Mouse (Mus musculus): Measurements from ENCODE around the gene Prep. TPM values are rescaled to one million over a fixed set of nuclear protein-coding genes. Genes with fewer than 3 reads are reported as not detected.

Gene Prep
- polyA plus RNA-seq (2012; rRNA removed), result 5.2 and 6.9 TPM in 2 replicates

GRCm38 (mm10) chr10:45066931-45067308 is at the start of gene Prep:
Prep (plus strand) TSS chr10:45067203.
- 0% methylated on average over 28 of the region's 57 CpGs for WGBS
- DNase-seq (ENCODE audit: low read depth in 1 of 2, low spot score in 2 of 2), result peak; percentile 66 to 89
- Histone ChIP-seq H3K27ac (ENCODE audit: insufficient read depth, low read length) (peak within 1 kb of the TSS; percentile 82), H3K4me3 (ENCODE audit: extremely low read depth, insufficient read depth, insufficient read length) (peak within 1 kb of the TSS; percentile 82), H3K4me1 (ENCODE audit: control insufficient read depth, insufficient read depth, insufficient read length) (peaks cover 3% of the 10 kb centered on the region; the same call in 1 of the 2 replicates), H3K36me3 (ENCODE audit: control insufficient read depth, insufficient read depth, low read length) (no peaks in the 10 kb centered on the region), H3K27me3 (ENCODE audit: control insufficient read depth, insufficient read depth, low read length) (no peaks in the 10 kb centered on the region)
- TF ChIP-seq CTCF (IDR thresholded peaks at IDR 0.05; ENCODE audit: extremely low read depth, insufficient read depth, insufficient read length, insufficient replicate concordance) (peak; percentile 34; the same call in 1 of the 2 replicates), POLR2A (IDR thresholded peaks at IDR 0.05; ENCODE audit: low read depth, low read length) (peak; percentile 72)

GRCm38 (mm10) chr10:45017352-45017751 is 49.7 kb upstream of the Prep start:
- TF ChIP-seq POLR2A (IDR thresholded peaks at IDR 0.05; ENCODE audit: low read depth, low read length) (no peak), CTCF (IDR thresholded peaks at IDR 0.05; ENCODE audit: extremely low read depth, insufficient read depth, insufficient read length, insufficient replicate concordance) (no peak)
- Histone ChIP-seq H3K4me3 (ENCODE audit: extremely low read depth, insufficient read depth, insufficient read length) (no peak overlapping the region), H3K27me3 (ENCODE audit: control insufficient read depth, insufficient read depth, low read length) (no peaks in the 10 kb centered on the region), H3K27ac (ENCODE audit: insufficient read depth, low read length) (no peak overlapping the region), H3K36me3 (ENCODE audit: control insufficient read depth, insufficient read depth, low read length) (no peaks in the 10 kb centered on the region), H3K4me1 (ENCODE audit: control insufficient read depth, insufficient read depth, insufficient read length) (no peaks in the 10 kb centered on the region)
- 91% methylated on average over 13 of the region's 13 CpGs for WGBS
- no peak for DNase-seq (ENCODE audit: low read depth in 1 of 2, low spot score in 2 of 2)

- DNase-seq (ENCODE audit: low read depth in 1 of 2, low spot score in 2 of 2), result no peak
- Histone ChIP-seq H3K4me3 (ENCODE audit: extremely low read depth, insufficient read depth, insufficient read length) (no peak overlapping the region), H3K4me1 (ENCODE audit: control insufficient read depth, insufficient read depth, insufficient read length) (no peaks in the 10 kb centered on the region), H3K36me3 (ENCODE audit: control insufficient read depth, insufficient read depth, low read length) (no peaks in the 10 kb centered on the region), H3K27me3 (ENCODE audit: control insufficient read depth, insufficient read depth, low read length) (no peaks in the 10 kb centered on the region), H3K27ac (ENCODE audit: insufficient read depth, low read length) (no peak overlapping the region)
- WGBS, result 88% methylated on average over 10 of the region's 10 CpGs
- TF ChIP-seq POLR2A (IDR thresholded peaks at IDR 0.05; ENCODE audit: low read depth, low read length), result no peak
- no peak for TF ChIP-seq CTCF (IDR thresholded peaks at IDR 0.05; ENCODE audit: extremely low read depth, insufficient read depth, insufficient read length, insufficient replicate concordance)
Observed at GRCm38 (mm10) chr10:45017851-45018250, 49.2 kb upstream of the Prep start.

GRCm38 (mm10) chr10:45019418-45019817 is 47.6 kb upstream of the Prep start:
- no peak for TF ChIP-seq POLR2A (IDR thresholded peaks at IDR 0.05; ENCODE audit: low read depth, low read length)
- TF ChIP-seq CTCF (IDR thresholded peaks at IDR 0.05; ENCODE audit: extremely low read depth, insufficient read depth, insufficient read length, insufficient replicate concordance), result no peak
- H3K4me1 ChIP-seq (ENCODE audit: control insufficient read depth, insufficient read depth, insufficient read length), result no peaks in the 10 kb centered on the region
- no peaks in the 10 kb centered on the region for H3K27me3 ChIP-seq (ENCODE audit: control insufficient read depth, insufficient read depth, low read length)
- H3K36me3 ChIP-seq (ENCODE audit: control insufficient read depth, insufficient read depth, low read length), result no peaks in the 10 kb centered on the region
- no peak for DNase-seq (ENCODE audit: low read depth in 1 of 2, low spot score in 2 of 2)
- WGBS, result 74% methylated on average over 7 of the region's 7 CpGs
- no peak overlapping the region for H3K4me3 ChIP-seq (ENCODE audit: extremely low read depth, insufficient read depth, insufficient read length)
- peak overlapping the region; percentile 38; the same call in 1 of the 2 replicates for H3K27ac ChIP-seq (ENCODE audit: insufficient read depth, low read length)

GRCm38 (mm10) chr10:45019849-45020248 is 47.2 kb upstream of the Prep start:
- no peak for DNase-seq (ENCODE audit: low read depth in 1 of 2, low spot score in 2 of 2)
- no peaks in the 10 kb centered on the region for H3K36me3 ChIP-seq (ENCODE audit: control insufficient read depth, insufficient read depth, low read length)
- TF ChIP-seq CTCF (IDR thresholded peaks at IDR 0.05; ENCODE audit: extremely low read depth, insufficient read depth, insufficient read length, insufficient replicate concordance) (no peak), POLR2A (IDR thresholded peaks at IDR 0.05; ENCODE audit: low read depth, low read length) (no peak)
- WGBS, result 83% methylated on average over 10 of the region's 10 CpGs
- no peak overlapping the region for H3K4me3 ChIP-seq (ENCODE audit: extremely low read depth, insufficient read depth, insufficient read length)
- H3K27ac ChIP-seq (ENCODE audit: insufficient read depth, low read length), result peak overlapping the region; percentile 38; the same call in 1 of the 2 replicates
- H3K4me1 ChIP-seq (ENCODE audit: control insufficient read depth, insufficient read depth, insufficient read length), result no peaks in the 10 kb centered on the region
- H3K27me3 ChIP-seq (ENCODE audit: control insufficient read depth, insufficient read depth, low read length), result no peaks in the 10 kb centered on the region

- Histone ChIP-seq H3K36me3 (ENCODE audit: control insufficient read depth, insufficient read depth, low read length) (no peaks in the 10 kb centered on the region), H3K4me3 (ENCODE audit: extremely low read depth, insufficient read depth, insufficient read length) (no peak overlapping the region), H3K27ac (ENCODE audit: insufficient read depth, low read length) (no peak overlapping the region), H3K27me3 (ENCODE audit: control insufficient read depth, insufficient read depth, low read length) (no peaks in the 10 kb centered on the region), H3K4me1 (ENCODE audit: control insufficient read depth, insufficient read depth, insufficient read length) (no peaks in the 10 kb centered on the region)
- TF ChIP-seq CTCF (IDR thresholded peaks at IDR 0.05; ENCODE audit: extremely low read depth, insufficient read depth, insufficient read length, insufficient replicate concordance), result no peak
- 61% methylated on average over 10 of the region's 10 CpGs for WGBS
- peak in 1 of 2 experiments; percentile 25 for DNase-seq (ENCODE audit: low read depth in 1 of 2, low spot score in 2 of 2)
Observed at GRCm38 (mm10) chr10:45020291-45020690, 46.7 kb upstream of the Prep start.

- 89% methylated on average over 4 of the region's 4 CpGs for WGBS
- no peak overlapping the region for H3K27ac ChIP-seq (ENCODE audit: insufficient read depth, low read length)
- H3K4me1 ChIP-seq (ENCODE audit: control insufficient read depth, insufficient read depth, insufficient read length), result no peaks in the 10 kb centered on the region
- H3K4me3 ChIP-seq (ENCODE audit: extremely low read depth, insufficient read depth, insufficient read length), result no peak overlapping the region
- no peaks in the 10 kb centered on the region for H3K27me3 ChIP-seq (ENCODE audit: control insufficient read depth, insufficient read depth, low read length)
- no peak for DNase-seq (ENCODE audit: low read depth in 1 of 2, low spot score in 2 of 2)
- no peaks in the 10 kb centered on the region for H3K36me3 ChIP-seq (ENCODE audit: control insufficient read depth, insufficient read depth, low read length)
- TF ChIP-seq POLR2A (IDR thresholded peaks at IDR 0.05; ENCODE audit: low read depth, low read length) (no peak), CTCF (IDR thresholded peaks at IDR 0.05; ENCODE audit: extremely low read depth, insufficient read depth, insufficient read length, insufficient replicate concordance) (no peak)
Observed at GRCm38 (mm10) chr10:45025184-45025583, 41.8 kb upstream of the Prep start.

Data from spleen, adult 2 months (tissue).